Mouse (Mus musculus) hindbrain, embryonic 14.5 days (tissue): ENCODE results near the gene Rabac1. TPM values are rescaled to one million over a fixed set of nuclear protein-coding genes. Genes with fewer than 3 reads are reported as not detected.

Experiments used
- ATAC-seq: fragments of 200-750 bp; cut with Nextera tagmentation; 2 replicates; pipeline ENCODE4 v1.8.0; 2017; ENCODE audit warnings: moderate number of reproducible peaks, mild to moderate bottlenecking, moderate TSS enrichment, moderate library complexity; ENCODE audit not compliant: low FRiP score
- DNase-seq: peaks from one replicate; pipeline ENCODE4 v3.0.0-alpha.2; 2015; ENCODE audit warnings: low spot score
- H3K27ac ChIP-seq: fragments of 300-500 bp; sonication (generic); 2 replicates; pipeline ENCODE4 v1.5.1; 2014; ENCODE audit warnings: mild to moderate bottlenecking, moderate library complexity
- H3K27me3 ChIP-seq: fragments of 300-500 bp; sonication (generic); 2 replicates; pipeline ENCODE4 v1.6.1; 2014; ENCODE audit warnings: mild to moderate bottlenecking, low read length, mixed read lengths; ENCODE audit not compliant: control insufficient read depth, insufficient read depth
- H3K36me3 ChIP-seq: fragments of 300-500 bp; sonication (generic); replicated peaks from 2 replicates; pipeline ENCODE4 v1.6.1; 2014; ENCODE audit not compliant: control insufficient read depth, insufficient read depth
- H3K4me1 ChIP-seq: fragments of 300-500 bp; sonication (generic); replicated peaks from 2 replicates; pipeline ENCODE4 v1.6.1; 2014; ENCODE audit warnings: antibody characterized with exemption, low read length, mixed read lengths; ENCODE audit not compliant: control insufficient read depth, insufficient read depth
- H3K4me2 ChIP-seq: fragments of 300-500 bp; sonication (generic); replicated peaks from 2 replicates; pipeline ENCODE4 v1.6.1; 2014; ENCODE audit warnings: mild to moderate bottlenecking, moderate library complexity
- H3K4me3 ChIP-seq: fragments of 300-500 bp; sonication (generic); replicated peaks from 2 replicates; pipeline ENCODE4 v1.5.1; 2014; ENCODE audit warnings: mild to moderate bottlenecking, low read length
- H3K9ac ChIP-seq: fragments of 300-500 bp; sonication (generic); 2 replicates; pipeline ENCODE4 v1.6.1; 2014
- H3K9me3 ChIP-seq: fragments of 300-500 bp; sonication (generic); 2 replicates; pipeline ENCODE4 v1.6.1; 2016; ENCODE audit warnings: low read length; ENCODE audit not compliant: control insufficient read depth
- WGBS: fragments of 180-500 bp; shearing (Covaris S2); extraction: QIAGEN DNeasy Blood & Tissue Kit; methylation state at CpG from one replicate; pipeline ENCODE4 v1.1.7; 2014; 5-methylcytosine and 5-hydroxymethylcytosine counted together
- polyA plus RNA-seq: library from polyadenylated mRNA; unstranded; fragments of >200 nt; fragmentation: Nextera tagmentation; extraction: Ambion mirVana; gene quantifications from 2 replicates; pipeline ENCODE4 v1.2.1, GENCODE M21; 2014

The Rabac1 gene
- polyA plus RNA-seq, 1 experiment from 2014 or later: 331 TPM

DNA sequence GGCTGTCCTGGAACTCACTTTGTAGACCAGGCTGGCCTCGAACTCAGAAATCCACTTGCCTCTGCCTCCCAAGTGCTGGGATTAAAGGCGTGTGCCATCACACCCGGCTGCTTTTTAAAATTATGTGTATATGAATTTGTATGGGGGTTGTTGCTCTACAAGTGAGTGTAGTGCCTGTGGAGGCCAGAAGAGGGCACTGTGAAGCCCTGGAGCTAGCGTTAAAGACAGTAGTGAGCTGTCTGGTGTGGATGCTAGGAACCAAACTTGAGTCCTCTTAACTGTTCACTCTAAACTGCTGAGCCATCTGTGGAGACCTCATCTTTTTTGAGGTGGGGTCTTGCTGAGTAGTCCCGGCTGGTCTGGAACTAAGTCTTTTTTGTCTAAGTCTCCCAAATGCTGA lies 13.2 kb upstream of the Rabac1 start:
- Histone ChIP-seq H3K36me3 (peaks cover 99% of the 10 kb centered on the region), H3K27me3 (no peaks in the 10 kb centered on the region), H3K4me2 (no peak overlapping the region), H3K9me3 (no peaks in the 10 kb centered on the region), H3K9ac (no peak overlapping the region), H3K4me1 (no peaks in the 10 kb centered on the region), H3K4me3 (no peak overlapping the region), H3K27ac (no peak overlapping the region)
- DNase-seq (no peak), ATAC-seq (no peak)
- 75% methylated on average over 5 of the region's 5 CpGs for WGBS

DNA sequence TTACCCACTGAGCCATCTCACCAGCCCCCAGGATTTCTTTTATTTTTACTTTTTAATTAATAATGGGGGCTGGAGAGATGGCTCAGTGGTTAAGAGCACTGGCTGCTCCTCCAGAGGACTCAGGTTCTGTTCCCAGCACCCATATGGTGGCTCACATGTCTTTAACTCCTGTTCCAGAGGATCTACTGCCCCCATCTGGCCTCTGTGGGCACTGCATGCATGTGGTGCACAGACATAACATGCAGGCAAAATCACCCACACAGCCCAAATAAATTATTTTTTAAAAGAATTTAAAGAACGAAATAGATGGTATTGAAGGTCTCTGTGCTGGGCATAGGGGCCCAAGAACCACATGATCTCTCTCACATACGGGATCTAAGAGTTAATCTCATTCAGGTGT lies 11.8 kb upstream of the Rabac1 start:
- ATAC-seq: no peak

GRCm38 (mm10) chr7:24983396-24983795 lies 10.8 kb upstream of the Rabac1 start:
- ATAC-seq: no peak
- Histone ChIP-seq H3K4me1 (no peaks in the 10 kb centered on the region), H3K27me3 (no peaks in the 10 kb centered on the region), H3K36me3 (peaks cover 99% of the 10 kb centered on the region), H3K9me3 (no peaks in the 10 kb centered on the region), H3K9ac (no peak overlapping the region), H3K27ac (no peak overlapping the region), H3K4me3 (no peak overlapping the region), H3K4me2 (no peak overlapping the region)
- DNase-seq: no peak
- WGBS: 89% methylated on average over 5 of the region's 5 CpGs

More for the DNA sequence above, 11.8 kb upstream of the Rabac1 start:
- no peak overlapping the region for H3K4me3 ChIP-seq
- H3K4me1 ChIP-seq: no peaks in the 10 kb centered on the region
- no peaks in the 10 kb centered on the region for H3K27me3 ChIP-seq
- no peak overlapping the region for H3K4me2 ChIP-seq
- no peaks in the 10 kb centered on the region for H3K9me3 ChIP-seq
- peaks cover 99% of the 10 kb centered on the region for H3K36me3 ChIP-seq
- DNase-seq: no peak
- H3K9ac ChIP-seq: no peak overlapping the region
- no peak overlapping the region for H3K27ac ChIP-seq
- 98% methylated on average over 2 of the region's 2 CpGs for WGBS

- no peaks in the 10 kb centered on the region for H3K27me3 ChIP-seq
- 80% methylated on average over 7 of the region's 7 CpGs for WGBS
- no peaks in the 10 kb centered on the region for H3K4me1 ChIP-seq
- DNase-seq: no peak
- no peak for ATAC-seq
- H3K4me3 ChIP-seq: no peak overlapping the region
- H3K9me3 ChIP-seq: no peaks in the 10 kb centered on the region
- H3K9ac ChIP-seq: no peak overlapping the region
- H3K4me2 ChIP-seq: no peak overlapping the region
- no peak overlapping the region for H3K27ac ChIP-seq
- H3K36me3 ChIP-seq: peaks cover 82% of the 10 kb centered on the region
Observed at GRCm38 (mm10) chr7:24980439-24980838, 7.9 kb upstream of the Rabac1 start.

DNA sequence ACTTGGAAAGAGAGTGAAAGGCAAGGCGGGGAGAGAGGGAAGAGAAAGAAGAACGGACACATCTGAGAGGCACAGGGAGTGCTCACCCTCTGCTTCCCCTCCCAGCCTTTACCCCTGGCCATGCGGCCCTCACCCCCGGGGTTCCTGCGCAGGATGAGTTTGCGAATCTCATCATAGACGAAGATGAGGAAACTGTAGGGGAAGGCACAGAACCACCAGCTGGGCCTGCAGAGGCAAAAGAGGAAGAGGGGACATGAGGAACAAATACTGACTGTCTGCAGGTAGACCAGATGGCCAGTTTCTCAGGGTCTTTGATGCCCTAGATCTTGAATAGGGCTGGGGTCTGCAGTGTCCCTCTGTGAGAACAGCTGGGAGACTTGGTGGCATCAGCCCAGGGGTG lies 6.2 kb upstream of the Rabac1 start:
- no peak overlapping the region for H3K4me3 ChIP-seq
- no peaks in the 10 kb centered on the region for H3K9me3 ChIP-seq
- no peak overlapping the region for H3K27ac ChIP-seq
- 85% methylated on average over 7 of the region's 7 CpGs for whole genome bisulfite sequencing
- ATAC-seq (no peak), DNase-seq (no peak)
- peaks cover 66% of the 10 kb centered on the region for H3K36me3 ChIP-seq
- H3K27me3 ChIP-seq: no peaks in the 10 kb centered on the region
- H3K4me2 ChIP-seq: no peak overlapping the region
- H3K9ac ChIP-seq: no peak overlapping the region
- H3K4me1 ChIP-seq: no peaks in the 10 kb centered on the region

- no peak overlapping the region for H3K4me2 ChIP-seq
- DNase-seq (peak; percentile 73), ATAC-seq (no peak)
- no peak overlapping the region for H3K9ac ChIP-seq
- H3K4me3 ChIP-seq: no peak overlapping the region
- H3K27me3 ChIP-seq: no peaks in the 10 kb centered on the region
- H3K27ac ChIP-seq: no peak overlapping the region
- no peaks in the 10 kb centered on the region for H3K9me3 ChIP-seq
- H3K36me3 ChIP-seq: peaks cover 34% of the 10 kb centered on the region
- WGBS: 30% methylated on average over 9 of the region's 9 CpGs
- H3K4me1 ChIP-seq: peaks cover 9% of the 10 kb centered on the region; the same call in 1 of the 2 replicates
Observed at GRCm38 (mm10) chr7:24974893-24975595, 2.5 kb upstream of the Rabac1 start.

GRCm38 (mm10) chr7:24973902-24974301 lies 1.3 kb upstream of the Rabac1 start:
- Histone ChIP-seq H3K4me1 (peaks cover 9% of the 10 kb centered on the region; the same call in 1 of the 2 replicates), H3K9ac (no peak overlapping the region), H3K27me3 (no peaks in the 10 kb centered on the region), H3K4me2 (no peak overlapping the region), H3K4me3 (no peak overlapping the region), H3K9me3 (no peaks in the 10 kb centered on the region), H3K27ac (no peak overlapping the region), H3K36me3 (peaks cover 31% of the 10 kb centered on the region)
- DNase-seq (no peak), ATAC-seq (no peak)
- WGBS: 78% methylated on average over 5 of the region's 5 CpGs

DNA sequence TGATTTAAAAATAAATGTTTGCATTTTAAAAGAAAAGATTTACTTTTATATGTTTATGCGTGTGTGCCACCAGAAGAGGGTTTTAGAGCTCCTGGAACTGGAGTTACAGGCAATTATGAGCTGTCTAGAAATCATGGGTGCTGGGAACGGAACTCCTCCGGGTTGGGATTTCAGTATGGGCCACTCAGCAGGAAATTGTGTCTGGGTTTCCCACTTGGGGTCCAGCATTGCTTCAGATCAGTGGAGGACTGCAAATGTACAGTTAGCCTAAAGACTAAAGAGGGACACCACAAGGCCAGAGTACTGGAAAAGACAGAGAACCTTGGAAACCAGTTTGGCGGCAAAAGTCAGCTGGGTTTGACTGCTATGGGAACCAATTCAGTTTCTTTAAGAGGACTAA lies 654 bp upstream of the Rabac1 start:
- Histone ChIP-seq H3K4me1 (peaks cover 9% of the 10 kb centered on the region; the same call in 1 of the 2 replicates), H3K9me3 (no peaks in the 10 kb centered on the region), H3K27me3 (no peaks in the 10 kb centered on the region), H3K4me3 (no peak overlapping the region), H3K4me2 (no peak overlapping the region), H3K27ac (no peak overlapping the region), H3K9ac (no peak overlapping the region), H3K36me3 (peaks cover 24% of the 10 kb centered on the region)
- 84% methylated on average over 4 of the region's 4 CpGs for WGBS
- ATAC-seq (no peak), DNase-seq (no peak)

DNA sequence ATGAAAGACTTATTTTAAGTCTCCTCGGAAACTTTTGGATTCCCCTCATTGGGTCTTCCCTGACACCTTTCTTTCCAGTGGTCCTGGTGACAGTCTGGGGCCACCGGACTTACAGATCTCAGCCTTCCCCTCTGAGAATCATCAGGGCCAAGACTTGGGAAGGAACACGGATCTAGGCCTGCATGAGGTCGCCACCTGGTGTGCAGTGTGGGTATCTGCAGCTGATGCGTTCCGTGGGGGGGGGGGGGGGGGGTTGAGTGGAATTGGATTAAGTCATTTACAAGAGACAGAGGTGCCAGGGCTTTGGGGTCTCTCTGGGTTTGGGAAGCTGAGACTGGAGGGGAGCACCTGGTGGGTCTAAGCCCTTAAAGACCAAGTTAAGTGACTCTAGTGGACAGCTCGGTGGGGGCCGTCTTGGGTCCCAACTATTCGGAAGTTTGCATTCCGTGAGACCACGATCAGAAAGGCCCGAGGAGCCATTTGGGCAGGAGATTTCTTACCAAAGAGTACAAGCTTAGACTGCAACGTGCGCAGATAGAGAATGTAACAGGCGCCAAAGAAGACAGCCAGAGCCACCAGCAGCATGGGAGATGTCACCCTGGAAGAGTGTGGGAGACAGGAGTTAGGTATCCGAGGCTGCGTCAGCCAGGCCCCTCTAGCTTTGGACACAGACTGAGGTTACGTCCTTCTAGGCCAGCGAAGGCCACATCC lies 1.1 kb downstream of the Rabac1 start:
- ATAC-seq (no peak), DNase-seq (peak; percentile 51)
- Histone ChIP-seq H3K27me3 (no peaks in the 10 kb centered on the region), H3K4me3 (peak overlapping the region; percentile 60), H3K9ac (peak overlapping the region; percentile 71; the same call in 1 of the 2 replicates), H3K27ac (peak overlapping the region; percentile 74), H3K4me1 (peaks cover 9% of the 10 kb centered on the region; the same call in 1 of the 2 replicates), H3K9me3 (no peaks in the 10 kb centered on the region), H3K4me2 (peak overlapping the region; percentile 68), H3K36me3 (peaks cover 14% of the 10 kb centered on the region)
- 12% methylated on average over 19 of the region's 19 CpGs for WGBS
